Mouse (Mus musculus) neural tube, embryonic 14.5 days (tissue): ENCODE measurements at regions not wholly inside any gene's neighbourhood (a gene's known extent, or its start where the extent isn't known, plus 50 kb on each side); places are given as distances from the start of the nearest gene placed in this dataset.

Experiments
- ATAC-seq: fragments of 200-750 bp; cut with Nextera tagmentation; 2 replicates; pipeline ENCODE4 v1.8.0; 2017; ENCODE audit warnings: low read depth, mild to moderate bottlenecking, moderate TSS enrichment, moderate library complexity
- H3K27ac ChIP-seq: fragments of 300-500 bp; sonication (generic); 2 replicates; pipeline ENCODE4 v1.5.1; 2014; ENCODE audit warnings: low read depth, mild to moderate bottlenecking, control low read depth, low read length, moderate library complexity, mixed read lengths
- H3K27me3 ChIP-seq: fragments of 300-500 bp; sonication (generic); 2 replicates; pipeline ENCODE4 v1.6.1; 2014; ENCODE audit warnings: low read length; ENCODE audit not compliant: control insufficient read depth, insufficient read depth
- H3K36me3 ChIP-seq: fragments of 300-500 bp; sonication (generic); 2 replicates; pipeline ENCODE4 v1.6.1; 2014; ENCODE audit warnings: low read length, mixed read lengths; ENCODE audit not compliant: control insufficient read depth, insufficient read depth
- H3K4me1 ChIP-seq: fragments of 300-500 bp; sonication (generic); 2 replicates; pipeline ENCODE4 v1.6.1; 2014; ENCODE audit warnings: low read length; ENCODE audit not compliant: control insufficient read depth, insufficient read depth
- H3K4me2 ChIP-seq: fragments of 300-500 bp; sonication (generic); 2 replicates; pipeline ENCODE4 v1.6.1; 2014; ENCODE audit warnings: mild to moderate bottlenecking, low read depth, low read length, control low read depth
- H3K4me3 ChIP-seq: fragments of 300-500 bp; sonication (generic); 2 replicates; pipeline ENCODE4 v1.5.1; 2014; ENCODE audit warnings: low read depth, low read length, control low read depth, mixed read lengths
- H3K9ac ChIP-seq: fragments of 300-500 bp; sonication (generic); replicated peaks from 2 replicates; pipeline ENCODE4 v1.6.1; 2014; ENCODE audit warnings: low read depth, mild to moderate bottlenecking, control low read depth, low read length, mixed read lengths
- H3K9me3 ChIP-seq: fragments of 300-500 bp; sonication (generic); 2 replicates; pipeline ENCODE4 v1.6.1; 2016; ENCODE audit warnings: low read length; ENCODE audit not compliant: control insufficient read depth
- WGBS: fragments of 180-500 bp; shearing (Covaris S2); extraction: QIAGEN DNeasy Blood & Tissue Kit; methylation state at CpG from one replicate; pipeline ENCODE4 v1.1.7; 2014; 5-methylcytosine and 5-hydroxymethylcytosine counted together

GRCm38 (mm10) chr4:125765171-125765570 is 259.2 kb upstream of the Csf3r start:
- no peak overlapping the region for H3K4me2 ChIP-seq
- H3K4me1 ChIP-seq = no peaks in the 10 kb centered on the region
- WGBS = 87% methylated on average over 8 of the region's 8 CpGs
- H3K9ac ChIP-seq = no peak overlapping the region
- no peaks in the 10 kb centered on the region for H3K9me3 ChIP-seq
- no peak overlapping the region for H3K27ac ChIP-seq
- H3K27me3 ChIP-seq = no peaks in the 10 kb centered on the region
- ATAC-seq = no peak
- H3K36me3 ChIP-seq = no peaks in the 10 kb centered on the region
- H3K4me3 ChIP-seq = no peak overlapping the region

- Histone ChIP-seq H3K4me1 (0 out of 2 replicates have a peak, but pooled peaks cover 4% of the 10 kb centered on the region), H3K9me3 (no peaks in the 10 kb centered on the region), H3K9ac (no peak overlapping the region), H3K4me3 (no peak overlapping the region), H3K4me2 (no peak overlapping the region), H3K27me3 (no peaks in the 10 kb centered on the region), H3K36me3 (no peaks in the 10 kb centered on the region), H3K27ac (no peak overlapping the region)
- no peak for ATAC-seq
- 93% methylated on average over 4 of the region's 4 CpGs for WGBS
Observed at GRCm38 (mm10) chr4:125777126-125777525, 247.2 kb upstream of the Csf3r start.

DNA sequence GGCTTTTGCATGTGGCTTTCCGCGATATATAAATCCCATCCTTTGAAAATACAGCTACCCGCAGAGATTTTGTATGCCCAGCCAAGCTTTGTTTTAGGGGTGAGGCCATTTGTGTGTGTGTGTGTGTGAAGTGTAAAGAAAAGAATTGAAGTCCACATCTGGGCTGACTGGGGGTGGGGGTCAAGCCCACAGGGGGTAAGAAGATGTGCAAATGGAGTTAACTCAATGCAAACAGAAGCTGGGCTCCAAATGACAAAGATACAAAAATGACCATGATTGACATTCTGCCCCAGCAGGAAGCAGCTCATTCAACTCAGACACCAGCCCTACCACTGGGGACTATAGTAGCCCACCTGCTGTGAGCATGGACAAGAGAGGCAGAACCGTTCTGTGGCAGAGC is 244.2 kb upstream of the Csf3r start:
- no peaks in the 10 kb centered on the region for H3K9me3 ChIP-seq
- H3K4me1 ChIP-seq = 0 out of 2 replicates have a peak, but pooled peaks cover 4% of the 10 kb centered on the region
- ATAC-seq = no peak
- H3K27ac ChIP-seq = no peak overlapping the region
- no peaks in the 10 kb centered on the region for H3K36me3 ChIP-seq
- H3K9ac ChIP-seq = no peak overlapping the region
- no peaks in the 10 kb centered on the region for H3K27me3 ChIP-seq
- H3K4me2 ChIP-seq = no peak overlapping the region
- no peak overlapping the region for H3K4me3 ChIP-seq
- WGBS = 37% methylated on average over 4 of the region's 4 CpGs

DNA sequence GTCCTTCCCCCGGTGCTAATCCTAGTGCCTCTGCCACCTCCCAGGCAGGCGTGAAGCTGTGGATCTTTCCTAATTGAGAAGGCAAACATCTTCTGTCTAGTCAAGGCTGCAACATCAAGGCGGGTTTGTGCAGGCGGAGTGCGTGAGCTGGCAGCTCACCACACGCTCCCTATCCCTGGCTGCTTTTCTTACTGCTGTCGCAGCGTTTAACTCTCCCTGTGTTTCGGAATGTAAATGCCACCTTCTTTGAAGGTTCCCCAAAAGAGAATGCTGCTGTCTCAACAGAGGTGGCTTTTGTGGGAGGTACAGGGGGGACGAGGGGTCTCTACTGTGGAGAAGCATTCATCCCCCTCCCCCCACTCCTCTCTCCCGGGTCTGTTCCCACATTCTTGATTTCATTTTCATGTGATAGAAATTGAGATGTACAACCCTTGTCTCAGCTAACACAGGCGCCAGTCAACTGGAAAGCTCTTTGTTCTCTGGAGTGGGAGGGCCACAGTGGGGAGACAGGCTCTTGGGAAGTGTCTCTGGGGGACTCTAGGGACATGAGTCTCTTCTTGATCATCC is 243.3 kb upstream of the Csf3r start:
- H3K4me3 ChIP-seq = no peak overlapping the region
- ATAC-seq = no peak
- WGBS = 12% methylated on average over 12 of the region's 12 CpGs
- no peak overlapping the region for H3K9ac ChIP-seq
- H3K27ac ChIP-seq = 0 out of 2 replicates have a peak overlapping the region, but pooled peaks have one; percentile 39
- no peaks in the 10 kb centered on the region for H3K36me3 ChIP-seq
- H3K9me3 ChIP-seq = no peaks in the 10 kb centered on the region
- H3K4me2 ChIP-seq = no peak overlapping the region
- 0 out of 2 replicates have a peak, but pooled peaks cover 4% of the 10 kb centered on the region for H3K4me1 ChIP-seq
- H3K27me3 ChIP-seq = no peaks in the 10 kb centered on the region

DNA sequence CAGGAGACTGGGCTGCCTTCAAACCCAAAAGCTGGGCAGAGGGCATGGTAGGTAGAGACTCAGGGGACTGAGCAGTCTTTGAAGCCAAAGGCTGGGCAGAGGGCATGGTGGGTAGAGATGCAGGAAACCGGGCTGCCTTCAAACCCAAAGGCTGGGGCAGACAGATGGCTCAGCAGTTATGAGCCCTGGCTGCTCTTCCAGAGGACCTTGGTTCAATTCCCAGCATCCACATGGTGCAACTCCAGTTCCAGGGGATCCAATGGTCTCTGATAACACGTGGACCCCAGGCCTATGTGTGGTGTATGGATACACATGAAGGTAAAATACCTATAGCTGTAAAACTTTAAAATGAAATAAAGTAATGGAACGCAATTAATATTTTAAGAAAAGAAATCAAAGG is 242.0 kb upstream of the Csf3r start:
- 87% methylated on average over 3 of the region's 3 CpGs for WGBS
- no peak for ATAC-seq
- Histone ChIP-seq H3K4me3 (no peak overlapping the region), H3K4me2 (no peak overlapping the region), H3K27me3 (no peaks in the 10 kb centered on the region), H3K9me3 (no peaks in the 10 kb centered on the region), H3K9ac (no peak overlapping the region), H3K27ac (no peak overlapping the region), H3K4me1 (0 out of 2 replicates have a peak, but pooled peaks cover 4% of the 10 kb centered on the region), H3K36me3 (no peaks in the 10 kb centered on the region)

DNA sequence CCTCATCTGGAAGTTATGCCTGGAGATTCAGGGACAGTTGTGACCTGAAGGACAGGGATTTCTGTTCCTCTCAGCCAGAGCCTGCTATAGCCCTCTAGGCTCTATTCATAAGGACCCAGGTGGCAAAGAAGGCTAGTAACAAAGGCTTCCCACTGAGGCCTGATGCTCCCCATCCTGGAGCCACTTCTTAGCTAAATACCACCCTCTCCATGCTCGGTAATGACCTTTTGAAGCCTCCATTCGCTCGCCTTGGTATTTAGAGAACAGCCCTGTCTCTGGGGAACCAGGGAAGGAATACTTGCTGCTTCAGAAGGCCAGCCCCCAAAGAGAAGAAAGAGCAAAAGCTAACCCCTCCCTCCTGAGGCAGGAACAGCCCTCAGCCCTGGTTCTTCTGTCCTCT is 238.3 kb upstream of the Csf3r start:
- no peaks in the 10 kb centered on the region for H3K27me3 ChIP-seq
- no peak overlapping the region for H3K27ac ChIP-seq
- H3K36me3 ChIP-seq = no peaks in the 10 kb centered on the region
- WGBS = 2% methylated on average over 3 of the region's 3 CpGs
- H3K9me3 ChIP-seq = no peaks in the 10 kb centered on the region
- no peak overlapping the region for H3K9ac ChIP-seq
- 0 out of 2 replicates have a peak, but pooled peaks cover under 1% of the 10 kb centered on the region for H3K4me1 ChIP-seq
- no peak overlapping the region for H3K4me2 ChIP-seq
- no peak for ATAC-seq
- H3K4me3 ChIP-seq = no peak overlapping the region

DNA sequence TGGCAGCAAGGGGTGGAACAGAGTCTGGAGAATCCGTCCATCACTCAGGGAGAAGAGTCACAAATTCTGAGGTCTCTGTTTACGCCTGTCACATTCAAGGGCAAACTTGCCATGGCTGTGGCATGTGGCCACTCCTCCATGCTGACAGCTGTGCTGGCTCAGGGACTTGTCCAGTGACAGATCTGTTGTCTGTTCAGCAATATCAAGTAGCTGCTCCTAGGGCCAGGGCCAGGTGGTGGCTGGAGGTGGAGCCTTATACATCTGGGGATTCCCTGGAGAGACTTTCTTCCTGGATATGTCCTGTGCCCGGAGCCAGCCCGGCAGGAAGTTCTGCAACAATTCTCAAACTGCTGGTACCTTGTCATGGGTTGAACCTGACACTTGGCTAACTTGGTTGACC is 229.7 kb upstream of the Csf3r start:
- no peak for ATAC-seq
- WGBS = 91% methylated on average over 4 of the region's 4 CpGs

GRCm38 (mm10) chr4:125807923-125808322 is 216.4 kb upstream of the Csf3r start:
- ATAC-seq = no peak
- no peak overlapping the region for H3K27ac ChIP-seq
- no peaks in the 10 kb centered on the region for H3K27me3 ChIP-seq
- H3K36me3 ChIP-seq = no peaks in the 10 kb centered on the region
- WGBS = 87% methylated on average over 4 of the region's 4 CpGs
- H3K9ac ChIP-seq = no peak overlapping the region
- no peak overlapping the region for H3K4me3 ChIP-seq
- no peak overlapping the region for H3K4me2 ChIP-seq
- no peaks in the 10 kb centered on the region for H3K9me3 ChIP-seq
- peaks cover 4% of the 10 kb centered on the region; the same call in 1 of the 2 replicates for H3K4me1 ChIP-seq

More for the DNA sequence above, 229.7 kb upstream of the Csf3r start:
- Histone ChIP-seq H3K36me3 (no peaks in the 10 kb centered on the region), H3K4me1 (no peaks in the 10 kb centered on the region), H3K9ac (no peak overlapping the region), H3K27me3 (no peaks in the 10 kb centered on the region), H3K4me3 (no peak overlapping the region), H3K4me2 (no peak overlapping the region), H3K9me3 (no peaks in the 10 kb centered on the region), H3K27ac (no peak overlapping the region)

- WGBS = 6% methylated on average over 8 of the region's 9 CpGs
Observed at GRCm38 (mm10) chr4:125809446-125810108, 214.8 kb upstream of the Csf3r start.

More at GRCm38 (mm10) chr4:125809446-125810108, 214.8 kb upstream of the Csf3r start:
- Histone ChIP-seq H3K4me1 (peaks cover 4% of the 10 kb centered on the region; the same call in 1 of the 2 replicates), H3K9ac (no peak overlapping the region), H3K9me3 (no peaks in the 10 kb centered on the region), H3K36me3 (no peaks in the 10 kb centered on the region), H3K4me2 (no peak overlapping the region), H3K4me3 (no peak overlapping the region), H3K27ac (no peak overlapping the region), H3K27me3 (no peaks in the 10 kb centered on the region)
- peak; percentile 75; the same call in 1 of the 2 replicates for ATAC-seq
